Mouse (Mus musculus) T-helper 2 cell (primary cell): ENCODE measurements around the gene Spice1.

Experiments used
- in situ Hi-C: fragments of 300-600 bp; cut with MboI, MseI; formaldehyde crosslinking; loops from one replicate; pipeline ENCODE4 v1.15.1; 2025; ENCODE audit warnings: high pct_unique_total_duplicates

The Spice1 gene

DNA sequence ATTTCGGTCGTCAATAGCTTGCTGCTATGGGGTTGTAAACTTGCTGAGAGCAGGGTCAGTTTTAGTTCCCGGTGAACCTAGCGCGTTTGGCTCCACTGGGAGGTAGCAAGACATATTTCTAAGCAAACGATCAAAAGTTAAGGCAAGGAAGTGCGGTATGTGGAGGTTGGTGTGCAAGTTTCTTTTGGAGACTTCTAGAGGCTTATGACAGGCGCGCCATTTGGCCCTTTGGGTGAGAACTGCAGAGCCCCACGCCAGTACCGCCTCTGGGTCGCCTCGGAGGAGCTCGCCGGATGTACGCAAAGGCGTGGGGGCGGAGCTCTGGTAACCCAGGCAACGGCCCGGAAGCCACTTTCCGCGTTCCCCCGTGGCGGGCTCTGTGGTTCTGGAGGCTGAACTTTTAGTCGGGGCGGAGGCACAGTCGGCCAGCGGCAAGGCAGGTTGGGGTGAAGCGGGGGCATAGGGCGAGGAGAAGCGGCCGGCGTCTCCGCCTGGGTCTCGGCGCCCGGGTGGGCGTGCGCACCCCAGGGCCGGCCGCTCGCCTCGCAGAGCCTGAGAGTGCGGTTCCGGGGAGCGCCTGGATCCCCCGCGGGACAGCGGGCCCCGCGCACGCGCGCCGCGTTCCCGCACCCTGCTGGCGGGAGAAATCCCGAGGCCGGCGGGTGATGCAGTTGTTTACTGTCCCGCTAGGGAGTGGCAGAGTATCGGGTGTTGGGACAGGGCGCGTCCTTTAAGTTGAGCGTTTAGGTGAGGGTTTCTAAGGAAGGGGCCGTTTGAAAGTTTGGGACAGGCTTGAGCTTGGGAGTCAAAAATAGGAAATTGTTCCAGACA lies at the start of gene Spice1:
Spice1 (plus strand) TSS at position 51 of the 831 bp plus-strand sequence.
- in situ Hi-C loops = loop anchor here (10.0 kb wide), 1 partner anchor 202 kb away; no protein-coding TSS in a partner anchor

DNA sequence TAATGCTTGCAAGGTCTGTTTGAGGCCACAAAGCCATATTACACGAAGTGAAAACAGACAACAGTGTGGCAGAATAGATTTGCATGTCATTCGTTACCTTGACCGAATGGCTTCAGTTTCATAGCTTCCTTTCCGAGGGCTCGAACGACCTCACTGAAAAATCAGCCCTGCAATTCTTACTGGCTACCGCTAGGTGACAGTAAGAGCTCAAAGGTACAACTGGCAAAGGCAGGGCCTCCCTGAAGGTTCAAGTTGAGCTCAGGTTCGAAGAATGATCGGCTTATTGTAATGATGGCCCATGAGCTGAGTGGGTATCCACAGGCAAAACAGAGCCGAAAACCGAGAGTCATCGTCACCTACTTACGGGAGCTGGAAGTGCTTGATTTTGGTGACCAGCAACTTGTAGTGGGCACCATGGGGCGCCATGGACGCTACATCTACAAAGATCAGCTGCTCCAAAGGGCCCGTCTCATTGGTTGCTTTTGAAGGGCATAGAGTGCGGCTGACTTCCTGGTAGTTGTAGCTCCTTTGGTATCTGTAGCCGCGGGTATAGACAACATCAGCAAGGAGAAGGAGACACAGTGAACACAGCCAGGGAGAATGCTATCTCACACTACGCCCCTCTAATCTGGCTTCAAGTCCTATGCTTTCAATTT lies 47.4 kb upstream of the Spice1 start:
- in situ Hi-C loops = no loop called here

DNA sequence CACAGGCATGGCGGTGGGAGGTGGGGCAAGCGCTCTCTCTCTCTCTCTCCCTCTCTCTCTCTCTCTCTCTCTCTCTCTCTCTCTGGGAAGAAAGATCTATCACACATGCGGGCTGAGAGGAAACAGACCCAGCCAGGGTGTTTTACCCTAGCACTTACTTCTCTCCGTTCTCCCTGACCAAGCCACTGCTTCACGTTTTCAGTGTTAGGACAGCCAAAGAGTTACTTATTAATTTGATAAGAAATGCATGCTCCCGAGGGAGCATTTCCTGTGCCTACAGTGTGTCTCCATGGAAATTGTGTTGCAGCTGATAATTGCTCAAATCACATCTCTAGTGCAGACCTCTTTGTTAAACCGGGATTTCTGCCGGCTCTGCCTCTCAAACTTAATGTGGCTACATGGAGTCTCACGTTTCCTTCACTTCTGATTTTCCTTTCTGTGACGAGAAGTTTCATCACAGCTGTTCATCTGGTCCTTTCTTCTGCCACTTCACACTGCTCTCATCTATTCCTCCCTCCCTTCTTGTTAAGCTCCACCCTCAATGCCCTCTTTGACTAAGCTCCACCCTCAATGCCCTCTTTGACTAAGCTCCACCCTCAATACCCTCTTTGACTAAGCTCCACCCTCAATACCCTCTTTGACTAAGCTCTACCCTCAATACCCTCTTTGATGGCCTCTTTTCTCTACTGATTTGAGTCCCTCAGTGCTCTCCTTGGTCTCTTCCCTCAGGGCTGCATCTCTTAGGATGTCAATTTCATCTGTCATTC lies 44.6 kb upstream of the Spice1 start:
- in situ Hi-C loops = no loop called here

DNA sequence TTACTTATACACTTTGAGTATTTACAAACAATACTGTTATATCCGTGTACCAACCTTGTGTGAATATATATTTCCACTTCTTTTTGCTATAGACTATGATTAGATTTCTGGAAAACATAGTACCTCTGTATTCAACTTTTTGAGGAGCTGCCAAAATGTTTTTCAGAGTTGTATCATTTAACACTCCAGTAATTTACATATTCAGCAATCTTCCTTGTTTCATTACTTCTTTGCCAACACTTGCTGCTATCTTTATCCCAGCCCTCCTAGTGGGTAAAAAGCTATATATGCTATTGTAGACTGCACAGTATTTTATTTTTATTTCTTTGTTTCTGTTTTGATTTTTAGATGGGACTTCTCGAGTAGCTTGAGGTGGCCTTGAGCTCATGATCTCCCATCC lies 43.1 kb upstream of the Spice1 start:
- in situ Hi-C loops = no loop called here

DNA sequence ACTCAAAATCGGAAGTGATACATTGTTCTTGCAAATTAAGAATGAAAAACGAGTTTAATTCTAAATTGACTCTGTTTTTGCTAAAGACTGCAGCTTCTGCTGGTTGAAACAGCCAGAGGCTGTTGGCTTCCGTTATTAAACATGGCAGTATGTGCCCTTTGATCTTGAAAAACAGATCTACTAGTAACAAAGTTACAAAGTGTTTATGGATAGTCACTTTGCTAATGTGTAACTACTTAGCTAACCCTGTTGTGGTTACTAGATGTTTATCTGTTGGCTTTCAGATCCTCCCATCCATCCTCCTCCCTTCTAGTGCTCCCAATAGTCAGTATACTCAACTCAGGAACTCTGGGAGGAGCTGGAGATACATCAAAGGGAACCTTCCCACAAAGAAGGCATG lies 41.3 kb upstream of the Spice1 start:
- in situ Hi-C loops = no loop called here

DNA sequence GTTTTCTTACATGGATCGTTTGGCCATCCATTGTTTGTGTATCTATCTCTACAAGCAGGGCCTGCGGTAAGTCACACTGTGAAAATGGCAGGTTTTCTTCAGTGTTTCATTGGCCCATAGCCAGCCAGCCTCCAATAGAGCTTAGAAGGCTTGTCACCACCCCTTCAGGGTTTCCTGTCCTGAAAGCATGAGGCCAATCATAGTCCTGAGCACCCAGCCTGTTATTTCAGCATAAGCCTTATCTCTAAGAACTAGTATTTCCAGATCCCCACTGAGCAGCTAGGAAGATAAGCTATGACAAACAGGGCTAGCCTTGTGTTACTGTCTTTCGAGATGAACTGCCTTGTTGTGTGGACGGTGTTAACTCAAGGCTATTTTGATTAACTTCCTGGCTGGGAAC lies 33.5 kb upstream of the Spice1 start:
- in situ Hi-C loops = no loop called here

DNA sequence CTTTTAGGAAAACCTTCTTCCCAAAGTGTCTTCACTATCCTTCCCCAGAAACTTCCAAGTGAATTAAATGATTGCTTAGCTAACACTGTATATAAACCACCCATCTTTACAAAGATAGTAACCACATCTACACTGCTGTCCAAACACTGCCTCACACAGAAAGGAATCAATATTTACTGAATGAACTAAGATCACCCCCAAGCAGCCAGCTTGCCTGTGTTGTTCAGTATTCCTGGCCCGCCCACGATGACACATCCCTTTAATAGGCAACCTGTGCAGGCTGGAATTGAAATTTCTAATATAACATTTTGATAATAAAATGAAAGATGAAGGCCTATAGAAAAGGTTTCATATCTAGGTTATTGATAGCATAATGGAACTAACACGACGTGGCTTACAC lies 30.6 kb upstream of the Spice1 start:
- in situ Hi-C loops = no loop called here

DNA sequence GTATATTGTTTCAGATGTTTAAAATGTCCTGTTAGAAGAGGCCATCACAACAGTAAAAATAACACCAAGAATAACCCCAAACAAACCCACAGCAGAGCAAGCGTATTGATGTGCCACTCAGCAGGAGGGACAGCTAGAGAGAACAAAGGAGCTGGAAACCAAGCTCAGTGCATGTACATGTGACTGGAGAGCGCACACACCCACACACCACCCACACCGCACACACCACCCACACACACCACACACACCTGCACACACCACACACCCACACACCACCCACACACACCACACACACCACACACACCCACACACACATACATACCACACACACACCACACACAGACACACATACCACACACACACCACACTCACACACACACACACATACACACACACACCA lies 26.7 kb upstream of the Spice1 start:
- in situ Hi-C loops = no loop called here

DNA sequence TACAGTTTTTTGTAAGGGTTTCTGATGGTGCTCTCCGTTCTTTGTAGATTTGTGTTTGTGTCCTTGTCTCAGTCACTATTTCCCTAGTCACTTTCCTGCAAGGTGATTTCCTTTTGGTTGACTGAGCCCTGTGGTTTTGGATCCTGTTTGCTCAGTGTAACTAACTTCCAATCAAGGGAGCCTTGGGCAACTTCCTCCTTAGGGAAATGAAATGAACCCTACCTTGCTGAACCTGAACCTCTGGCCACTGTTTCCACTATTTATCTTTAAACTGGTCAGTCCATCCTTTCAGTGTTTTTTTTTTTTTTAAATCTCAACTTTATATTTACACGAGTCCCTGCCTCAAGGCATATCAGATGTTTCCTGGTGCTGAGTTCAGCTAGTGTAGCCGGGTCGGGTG lies 18.3 kb upstream of the Spice1 start:
- in situ Hi-C loops = no loop called here

DNA sequence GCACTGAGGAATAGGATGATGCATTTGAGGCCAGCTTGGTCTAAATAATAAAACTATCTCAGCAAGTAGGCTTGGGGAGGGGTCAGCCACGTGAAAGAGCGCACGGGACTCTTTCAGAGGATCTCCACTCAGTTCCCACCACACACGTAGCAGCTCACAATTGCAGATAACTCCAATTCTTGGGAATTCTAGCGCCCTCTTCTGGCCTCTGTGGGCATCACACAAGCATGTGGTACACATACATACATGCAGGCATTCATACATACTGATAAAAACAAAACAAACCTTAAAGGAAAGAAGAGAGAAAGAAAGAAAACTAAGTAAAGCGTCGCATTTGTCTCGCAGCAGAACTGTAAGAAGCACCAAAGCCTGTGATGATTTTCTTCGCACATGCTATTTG lies 16.3 kb upstream of the Spice1 start:
- in situ Hi-C loops = no loop called here

DNA sequence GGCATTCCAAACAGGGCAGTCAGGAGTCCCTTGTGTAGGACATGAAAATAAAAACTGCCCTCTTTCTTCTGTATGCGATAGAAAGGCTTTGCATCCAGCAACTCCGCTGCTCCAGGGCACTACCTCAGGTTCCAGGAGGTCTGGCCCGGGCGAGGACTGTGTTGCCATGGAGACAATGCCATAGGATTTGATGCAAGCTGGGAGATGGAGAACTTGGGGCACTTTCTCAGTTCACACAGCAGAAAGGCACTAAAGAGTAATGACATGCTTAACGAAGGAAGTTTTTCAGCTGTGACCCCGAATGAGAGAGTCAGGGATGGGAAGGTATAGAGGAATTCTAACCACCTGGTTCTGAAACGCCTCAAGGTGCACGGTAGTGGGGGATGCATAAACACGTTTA lies 15.8 kb upstream of the Spice1 start:
- in situ Hi-C loops = no loop called here

DNA sequence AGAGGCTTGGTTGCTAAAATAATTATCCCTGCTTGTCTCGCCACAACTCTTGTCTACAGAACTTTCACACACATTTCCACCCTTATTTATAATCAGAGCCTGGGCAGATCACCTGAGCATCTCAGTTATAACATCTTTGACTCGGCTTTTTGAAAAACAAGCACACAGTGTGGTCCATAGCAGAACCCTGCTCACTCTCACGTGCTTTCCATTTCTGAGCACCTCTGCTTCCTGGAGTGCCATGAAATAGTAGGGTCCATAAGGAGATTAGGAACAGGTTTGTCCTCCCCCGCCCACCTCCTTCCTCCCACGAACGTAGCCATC lies 15.3 kb upstream of the Spice1 start:
- in situ Hi-C loops = no loop called here

DNA sequence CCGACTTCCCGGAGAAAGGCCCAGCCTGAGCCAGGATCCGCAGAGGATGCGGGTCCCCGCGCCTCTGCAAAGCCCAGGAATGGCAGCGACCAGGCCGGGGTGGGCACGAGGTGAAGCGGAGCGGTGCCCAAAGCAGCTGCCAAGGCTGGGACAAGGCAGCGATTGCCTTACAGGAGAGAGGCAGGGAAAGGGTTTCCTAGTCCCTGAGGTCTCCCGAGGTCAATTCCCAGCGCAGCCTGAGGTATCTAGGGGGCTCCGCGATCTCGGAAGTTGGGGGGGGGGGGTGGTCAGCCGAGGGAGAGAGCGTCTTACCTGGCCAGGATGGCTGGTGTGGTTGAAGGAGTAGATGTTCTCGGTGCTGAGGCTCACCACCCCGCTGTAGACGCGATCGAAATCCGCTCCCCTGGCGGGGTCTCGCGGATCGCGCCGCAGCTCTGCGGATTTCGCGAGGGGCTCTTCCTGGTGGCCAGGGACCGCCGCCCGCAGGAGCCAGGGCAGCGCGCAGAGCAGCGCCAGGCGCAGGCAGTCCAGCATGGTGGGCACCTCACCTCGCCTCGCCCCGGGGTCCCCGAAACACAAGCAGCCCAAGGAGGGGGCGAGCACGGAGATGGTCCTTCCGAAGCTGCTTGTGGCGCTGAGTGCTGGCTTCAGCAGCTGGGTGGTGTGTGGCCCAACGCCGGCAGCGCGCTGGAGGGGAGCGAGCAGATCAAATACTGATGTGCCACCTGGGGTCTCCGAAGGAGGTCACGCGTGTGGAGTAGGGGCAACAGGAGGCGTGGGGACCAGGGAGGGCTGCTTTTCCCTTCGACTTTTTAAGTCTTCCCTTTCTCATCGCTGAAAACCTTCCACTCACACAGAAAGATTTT lies 14.7 kb upstream of the Spice1 start:
- in situ Hi-C loops = no loop called here

DNA sequence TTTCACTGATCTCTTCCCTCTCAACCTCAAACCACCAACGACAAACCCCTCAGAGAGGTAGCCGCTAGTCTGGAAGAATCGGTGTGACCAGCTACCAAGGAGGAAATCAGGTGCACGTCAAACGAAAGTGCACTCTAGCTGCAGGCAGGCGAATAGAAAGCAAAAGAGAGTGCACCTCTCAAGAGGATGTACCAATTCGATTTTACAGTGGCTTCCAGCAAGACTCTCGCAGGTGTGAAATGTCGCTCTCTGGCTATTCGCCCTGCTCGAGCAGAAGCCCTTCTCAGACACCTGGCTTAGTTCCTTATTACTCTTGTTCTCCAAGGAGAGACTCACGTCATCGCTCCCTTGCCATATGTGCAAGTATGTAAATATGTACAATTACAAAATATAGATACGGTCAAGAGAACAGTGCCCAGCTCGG lies 14.0 kb upstream of the Spice1 start, which contains the start of gene Sidt1:
Sidt1 (minus strand) TSS at position 336 of the 424 bp plus-strand sequence.
- in situ Hi-C loops = no loop called here

DNA sequence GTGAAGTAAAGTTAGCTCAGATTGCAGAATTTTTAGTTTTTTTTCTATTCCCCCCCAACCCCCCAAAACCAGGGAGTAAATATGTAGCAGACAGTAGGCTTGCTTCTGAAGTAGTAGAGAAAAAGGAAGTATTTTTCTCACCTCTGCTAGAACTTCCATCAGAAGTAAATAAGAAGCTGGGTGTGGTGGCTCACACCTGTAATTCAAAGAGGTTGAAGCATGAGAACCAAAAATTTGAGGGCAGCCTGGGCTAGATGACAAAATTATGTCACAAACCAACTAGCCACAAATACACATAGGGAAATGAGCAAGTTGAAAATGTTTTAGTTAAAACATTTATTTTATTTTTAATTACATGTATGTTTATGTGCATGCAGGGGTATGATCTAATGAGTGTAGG lies 9.4 kb upstream of the Spice1 start:
- in situ Hi-C loops = no loop called here

DNA sequence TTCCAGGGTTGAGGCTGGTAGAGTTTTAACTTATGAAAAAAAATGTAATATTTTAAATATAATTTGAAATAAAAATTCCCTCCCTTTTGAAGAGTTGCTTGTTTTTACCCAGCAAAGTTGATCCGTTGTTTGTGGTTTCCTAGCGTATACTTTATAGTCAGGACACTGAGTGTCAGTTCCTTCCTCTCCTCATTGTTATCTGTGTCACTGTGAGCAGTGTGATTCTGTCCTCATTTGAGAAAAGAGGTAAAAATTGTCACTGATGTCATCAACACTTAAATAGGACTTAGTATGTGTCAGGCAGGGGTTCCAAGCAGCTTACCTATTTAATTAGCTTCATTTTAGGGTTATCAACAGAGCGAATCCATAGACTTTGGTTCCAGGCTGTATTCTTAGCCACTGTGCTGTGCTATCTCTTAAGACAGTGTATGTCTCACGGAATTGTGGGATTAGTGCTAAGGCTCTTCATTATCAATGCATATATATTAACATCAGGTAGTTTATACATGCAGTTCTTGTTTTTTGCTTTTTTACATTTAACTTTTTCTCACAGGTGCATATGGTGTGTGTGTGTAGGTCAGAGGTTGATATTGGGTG lies 3.0 kb downstream of the Spice1 start:
- in situ Hi-C loops = loop anchor here (10.0 kb wide), 1 partner anchor 205 kb away; no protein-coding TSS in a partner anchor

DNA sequence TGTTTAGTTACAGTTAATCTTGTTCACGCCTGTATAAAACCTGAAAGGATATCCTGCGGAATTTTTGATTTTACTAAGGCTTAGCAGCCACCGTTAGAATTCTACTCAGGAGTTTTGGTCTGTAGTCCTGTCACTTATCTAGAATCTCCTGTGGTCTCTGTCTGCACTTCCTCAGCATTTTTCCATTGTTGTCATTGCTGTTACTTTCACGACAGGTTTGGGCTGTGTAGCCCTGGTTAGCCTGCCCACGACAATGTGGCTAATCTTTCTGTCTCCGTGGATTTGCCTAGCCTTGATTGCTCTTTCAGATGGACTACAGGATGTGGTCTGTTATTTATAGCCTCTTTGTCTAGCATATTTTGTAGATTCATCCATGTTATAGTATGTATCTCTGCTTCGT lies 9.4 kb downstream of the Spice1 start:
- in situ Hi-C loops = no loop called here

DNA sequence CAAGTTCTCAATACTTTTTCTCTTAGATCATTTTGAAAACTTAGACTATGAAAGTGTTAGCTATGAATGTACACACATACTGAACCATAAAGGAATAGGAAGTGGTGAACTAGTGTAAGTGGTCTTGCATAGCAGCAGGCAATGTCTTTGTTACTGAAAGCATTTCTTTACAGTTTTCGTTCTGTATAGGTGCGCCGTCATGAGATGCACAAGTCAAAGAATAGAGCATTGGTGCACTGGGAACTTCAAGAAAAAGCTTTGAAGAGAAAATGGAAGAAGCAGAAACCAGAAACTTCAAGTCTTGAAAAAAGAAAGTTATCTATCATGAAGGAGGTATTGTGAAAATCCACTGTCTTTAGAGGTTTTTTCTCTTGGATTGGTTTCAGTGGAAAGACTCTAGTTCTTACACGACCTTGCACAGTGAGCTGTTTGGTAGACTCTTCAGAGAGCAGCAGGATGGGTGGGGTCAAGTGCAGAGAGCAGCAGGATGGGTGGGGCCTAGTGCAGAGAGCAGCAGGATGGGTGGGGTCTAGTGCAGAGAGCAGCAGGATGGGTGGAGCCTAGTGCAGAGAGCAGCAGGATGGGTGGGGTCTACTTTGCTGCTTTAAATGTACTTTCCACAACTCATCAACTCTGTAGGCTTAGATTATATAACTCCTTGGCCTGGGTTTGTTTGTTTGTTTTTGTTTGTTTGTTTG lies 10.8 kb downstream of the Spice1 start:
- in situ Hi-C loops = no loop called here

DNA sequence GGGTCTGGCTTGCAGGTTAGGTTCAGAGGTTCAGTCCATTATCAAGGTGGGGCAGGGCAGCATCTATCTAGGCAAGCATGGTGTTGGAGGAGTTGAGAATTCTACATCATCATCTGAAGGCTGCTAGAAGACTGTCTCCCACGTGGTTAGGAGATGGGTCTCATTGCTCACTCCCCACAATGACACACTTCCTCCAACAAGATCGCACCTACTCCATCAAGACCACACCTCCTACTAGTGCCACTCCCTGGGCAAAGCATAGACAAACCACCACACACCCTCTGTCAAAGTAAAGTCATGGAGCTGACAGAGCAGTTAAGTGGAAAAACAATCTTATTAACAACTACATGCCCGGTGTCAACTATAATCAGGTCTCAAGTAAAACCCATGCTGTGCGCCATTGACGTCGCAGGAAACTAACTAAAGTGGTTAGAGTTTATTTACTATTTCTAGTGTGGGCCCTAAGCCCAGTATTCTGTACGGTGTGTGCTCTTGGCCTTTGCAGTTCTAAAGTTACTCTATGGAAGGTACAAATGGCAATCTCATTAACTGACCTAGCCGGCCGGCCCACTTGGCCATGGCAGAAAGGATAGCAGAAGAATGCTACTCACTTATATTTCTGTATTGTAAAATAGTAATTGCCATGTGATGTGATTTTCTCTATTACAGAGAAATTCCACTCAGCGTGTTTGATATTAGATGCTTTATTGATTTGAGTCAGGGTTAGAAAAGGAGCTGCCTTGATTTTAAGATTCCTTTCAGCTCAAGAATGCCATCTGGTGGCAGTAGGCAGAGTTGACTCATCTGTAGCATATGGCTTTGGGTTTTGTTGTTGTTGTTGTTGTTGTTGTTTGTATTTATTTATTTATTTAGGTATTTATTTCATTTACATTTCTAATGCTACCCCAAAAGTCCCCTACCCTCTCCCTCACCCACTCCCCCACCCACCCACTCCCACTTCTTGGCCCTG lies 15.3 kb downstream of the Spice1 start:
- in situ Hi-C loops = loop anchor here (5.0 kb wide), 1 partner anchor 120 kb away; no protein-coding TSS in a partner anchor
